Mouse (Mus musculus) thymus, adult 2 months (tissue): ENCODE data around the gene Slc17a5.

Source experiments
- CTCF ChIP-seq: fragments of 200-500 bp; IDR thresholded peaks from 2 replicates; pipeline ENCODE4 v1.5.1; 2012; ENCODE audit warnings: mild to moderate bottlenecking, control low read depth, low read length, moderate library complexity, borderline replicate concordance; ENCODE audit not compliant: control insufficient read depth, poor library complexity, insufficient read depth; ENCODE audit errors: extremely low read depth
- POLR2A ChIP-seq: fragments of 200-500 bp; IDR thresholded peaks from 2 replicates; pipeline ENCODE4 v1.6.1; 2012; ENCODE audit warnings: mild to moderate bottlenecking, low read length, control low read depth, moderate library complexity; ENCODE audit not compliant: control insufficient read depth, poor library complexity, insufficient read depth; ENCODE audit errors: extremely low read depth

GRCm38 (mm10) chr9:78576466-78576865, 11.4 kb downstream of the Slc17a5 start:
- TF ChIP-seq CTCF (no peak), POLR2A (no peak)
